Mouse (Mus musculus) liver, adult (tissue): ENCODE results near the gene Aip.

Experiments
- GATA4 ChIP-seq: IDR thresholded peaks from 2 replicates; pipeline ENCODE4 v1.6.1; 2014; ENCODE audit warnings: mild to moderate bottlenecking, low read length; ENCODE audit not compliant: insufficient replicate concordance

Gene Aip

DNA sequence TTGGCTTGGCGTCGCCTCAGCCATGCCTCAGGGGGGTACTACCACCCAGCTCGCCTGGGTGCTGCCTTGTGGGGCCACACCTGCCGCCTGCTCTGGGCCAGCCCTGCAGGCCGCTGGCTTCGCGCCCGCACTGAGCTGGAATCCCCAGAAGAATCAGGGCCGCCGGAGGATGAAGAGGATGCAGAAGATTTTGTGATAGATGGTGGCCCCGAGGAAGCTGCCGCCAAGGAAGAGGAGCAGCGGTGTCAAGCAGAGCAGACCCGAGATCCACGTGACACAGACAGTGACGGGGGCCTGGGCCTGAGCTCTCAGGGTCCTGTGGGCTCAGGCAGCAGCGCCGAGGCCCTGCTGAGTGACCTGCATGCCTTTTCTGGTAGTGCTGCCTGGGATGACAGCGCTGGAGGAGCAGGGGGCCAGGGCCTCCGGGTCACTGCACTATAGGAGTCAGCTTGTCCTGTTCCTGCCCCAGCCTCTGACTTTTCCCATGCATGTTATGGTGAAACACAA, 30.5 kb upstream of the Aip start:
- TF ChIP-seq GATA4: no peak

DNA sequence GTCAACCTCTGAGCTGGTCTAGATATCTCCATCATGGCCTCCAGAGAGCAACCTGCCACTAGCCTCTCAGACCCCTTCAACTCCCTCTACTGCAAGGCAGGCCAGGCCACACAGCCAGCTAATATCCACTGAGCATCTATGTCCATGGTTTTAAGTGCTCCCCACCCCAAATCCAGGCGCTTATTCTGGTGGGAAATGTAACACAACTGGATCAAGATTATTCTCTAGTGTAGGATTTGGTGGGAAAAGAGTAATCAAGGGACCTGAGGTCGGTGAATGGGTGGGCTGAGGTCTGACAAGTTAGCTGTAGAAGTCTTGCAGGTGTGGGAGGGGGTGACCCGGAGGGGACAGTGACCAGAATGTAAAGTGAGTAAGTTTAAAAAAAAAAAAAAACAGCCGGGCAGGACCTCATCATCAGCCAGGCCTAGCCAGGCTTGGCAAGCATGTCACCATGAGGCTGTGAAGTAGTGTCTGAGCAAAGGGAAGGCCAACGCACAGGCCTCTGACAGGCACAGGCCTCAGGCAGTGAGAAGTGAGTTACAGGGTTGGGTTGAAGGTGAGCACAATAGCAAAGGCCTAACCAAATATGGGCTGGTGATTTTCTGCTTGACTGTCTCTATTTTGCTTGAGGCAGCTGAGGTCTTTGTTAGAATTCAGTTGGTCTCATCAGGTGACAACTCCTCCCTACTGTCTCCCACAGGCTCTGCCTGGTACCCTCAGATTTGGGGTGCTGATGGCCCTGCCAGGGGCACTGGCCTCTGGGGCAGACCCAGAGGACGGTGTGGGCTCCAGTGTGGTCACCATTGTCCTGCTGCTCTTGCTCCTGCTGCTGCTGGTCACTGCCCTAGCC, 29.8 kb upstream of the Aip start:
- TF ChIP-seq GATA4: no peak

DNA sequence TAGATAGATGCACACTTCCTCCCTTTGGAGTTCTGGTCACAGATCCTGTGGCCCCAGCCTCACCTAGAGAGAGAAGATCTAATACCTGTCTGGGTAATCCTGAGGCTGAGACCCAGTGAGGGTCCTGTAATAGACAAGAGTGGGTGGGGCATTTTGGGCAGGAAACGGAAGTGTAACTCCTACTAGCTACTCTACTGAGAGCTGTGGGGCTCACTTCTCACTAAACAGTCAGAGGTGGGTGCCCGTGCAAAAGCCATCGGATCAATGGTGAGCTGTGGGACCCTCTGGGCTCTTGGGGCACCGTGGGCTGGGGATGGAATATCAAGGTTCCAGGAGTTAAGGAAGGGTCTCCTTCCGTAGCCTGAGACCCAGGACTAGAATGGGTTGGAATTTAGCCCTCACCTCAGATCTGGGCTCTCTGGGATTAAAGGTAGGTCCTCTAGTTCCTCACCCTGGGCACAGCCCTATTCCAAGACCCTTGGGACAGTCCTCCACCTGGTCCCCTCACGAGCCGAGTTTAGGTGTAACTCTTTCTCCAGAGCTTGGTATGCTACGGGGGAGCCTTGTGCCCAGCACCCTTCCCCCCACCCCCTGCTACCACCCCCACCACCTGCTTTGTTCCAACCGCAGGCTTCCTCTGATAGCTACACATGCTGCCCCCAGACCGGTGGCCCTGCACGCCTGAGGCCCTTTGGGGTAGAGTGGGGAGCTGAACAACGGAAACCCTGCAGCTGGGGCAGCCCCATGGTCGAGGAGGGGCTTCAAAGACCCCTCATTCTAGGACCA, 29.0 kb upstream of the Aip start:
- no peak for TF ChIP-seq GATA4

GRCm38 (mm10) chr19:4153232-4153654, 27.6 kb upstream of the Aip start, which contains the start of gene Ptprcap:
Ptprcap (plus strand) TSS chr19:4153604.
- TF ChIP-seq GATA4: no peak

- no peak for TF ChIP-seq GATA4
Measured at GRCm38 (mm10) chr19:4152445-4153231, 27.0 kb upstream of the Aip start.

- no peak for TF ChIP-seq GATA4
Measured at GRCm38 (mm10) chr19:4151898-4152297, 26.2 kb upstream of the Aip start.

- TF ChIP-seq GATA4: no peak
Measured at GRCm38 (mm10) chr19:4151488-4151860, 25.8 kb upstream of the Aip start.

GRCm38 (mm10) chr19:4150567-4151487, 25.2 kb upstream of the Aip start:
- no peak for TF ChIP-seq GATA4

- no peak for TF ChIP-seq GATA4
Measured at GRCm38 (mm10) chr19:4149764-4150461, 24.3 kb upstream of the Aip start.

DNA sequence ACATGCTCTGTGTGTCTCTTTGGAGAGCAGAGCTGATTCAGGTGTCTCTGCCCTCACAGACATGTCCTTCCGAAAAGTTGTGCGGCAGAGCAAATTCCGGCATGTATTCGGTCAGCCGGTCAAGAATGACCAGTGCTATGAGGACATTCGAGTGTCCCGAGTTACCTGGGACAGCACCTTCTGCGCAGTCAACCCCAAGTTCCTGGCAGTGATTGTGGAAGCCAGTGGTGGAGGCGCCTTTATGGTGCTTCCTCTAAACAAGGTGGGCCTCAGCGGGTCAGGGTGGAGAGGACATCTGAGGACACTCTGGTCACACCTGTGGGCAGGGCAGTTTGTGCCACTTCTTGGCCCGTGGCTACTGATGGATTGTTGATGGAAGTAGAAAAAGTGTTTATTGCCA, 23.6 kb upstream of the Aip start:
- TF ChIP-seq GATA4: no peak

- no peak for TF ChIP-seq GATA4
Measured at GRCm38 (mm10) chr19:4148819-4149218, 23.2 kb upstream of the Aip start.

DNA sequence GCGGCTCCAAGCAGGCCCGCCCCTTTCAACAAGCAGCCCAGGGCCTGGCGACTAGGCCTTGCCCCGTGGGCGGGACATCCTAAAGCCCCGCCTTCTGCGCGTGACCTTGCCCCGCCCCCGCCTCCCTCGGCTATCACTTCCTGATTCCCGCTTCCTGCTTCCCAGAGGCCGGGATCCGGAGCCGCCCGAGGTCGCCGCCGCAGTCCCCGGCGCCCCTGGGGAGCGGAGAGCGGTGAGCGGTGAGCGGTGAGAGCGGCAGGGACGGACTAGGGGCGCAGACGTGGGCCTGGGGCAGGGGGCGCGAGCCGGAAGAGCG, 22.8 kb upstream of the Aip start, which contains the start of gene Coro1b:
Coro1b (plus strand) TSS at position 129 of the 316 bp plus-strand sequence.
- TF ChIP-seq GATA4: peak; percentile 74; the same call in 1 of the 2 replicates

DNA sequence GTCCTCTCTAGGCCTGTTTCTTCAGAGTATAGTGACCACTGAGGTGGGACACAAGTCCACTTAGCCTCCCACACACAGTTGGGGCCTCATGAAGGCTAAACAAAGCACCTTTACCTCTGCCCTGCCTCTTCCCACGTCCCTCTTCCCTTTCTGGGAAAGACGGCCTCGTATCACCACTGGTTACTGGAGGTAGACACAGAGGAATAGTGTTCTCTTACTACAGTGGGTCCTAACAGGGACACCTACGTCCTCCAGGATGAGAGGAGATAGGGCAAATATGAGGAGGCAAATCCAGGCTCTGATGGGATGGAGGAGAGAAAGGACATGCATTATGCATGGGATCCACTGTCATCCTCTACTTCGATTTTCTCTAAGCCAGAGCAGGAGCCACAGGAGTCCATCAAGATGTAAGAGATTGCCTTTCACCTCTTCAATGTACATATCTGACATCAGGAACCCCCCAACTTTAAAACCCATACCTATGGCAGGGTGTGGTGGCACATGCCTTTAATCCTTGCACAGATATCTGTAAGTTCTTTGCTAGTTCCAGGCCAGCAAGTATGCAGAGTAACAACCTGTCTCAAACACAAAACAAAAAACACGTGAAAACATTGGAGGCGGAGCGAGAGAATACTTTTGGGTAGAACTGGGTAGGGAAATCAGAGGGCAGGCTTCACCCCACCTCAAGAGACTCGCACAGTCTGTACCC, 22.3 kb upstream of the Aip start:
- TF ChIP-seq GATA4: no peak
